Mouse (Mus musculus) c-Kit-positive CD71-negative TER-119-negative erythroid progenitor cells, embryonic 14.5 days (primary cell): ENCODE results near the gene Tspan11.

Experiments
- DNase-seq: peaks from one replicate; pipeline ENCODE4 v3.0.0-alpha.2; 2013; ENCODE audit warnings: low read depth

The Tspan11 gene

GRCm38 (mm10) chr6:127991509-127992176, 104.3 kb downstream of the Tspan11 start:
- DNase-seq = no peak

GRCm38 (mm10) chr6:127992993-127993392, 105.6 kb downstream of the Tspan11 start:
- no peak for DNase-seq

DNA sequence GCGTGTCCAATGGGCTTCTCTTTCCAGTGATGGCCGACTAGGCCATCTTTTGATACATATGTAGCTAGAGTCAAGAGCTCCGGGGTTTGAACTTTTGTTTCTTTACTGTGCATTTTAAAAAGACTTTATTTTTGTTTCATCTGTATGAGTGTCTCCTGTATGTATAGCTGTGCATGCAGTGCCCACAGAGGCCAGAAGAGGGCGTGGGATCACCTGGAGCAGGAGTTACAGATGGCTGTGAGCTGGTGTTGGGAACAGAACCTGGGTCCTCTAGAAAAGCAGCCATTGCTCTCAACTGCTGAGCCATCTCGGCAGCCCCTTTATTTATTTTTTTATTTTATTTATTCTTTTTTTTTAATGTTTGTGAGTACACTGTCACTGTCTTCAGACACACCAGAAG, 109.5 kb downstream of the Tspan11 start:
- DNase-seq = no peak

DNA sequence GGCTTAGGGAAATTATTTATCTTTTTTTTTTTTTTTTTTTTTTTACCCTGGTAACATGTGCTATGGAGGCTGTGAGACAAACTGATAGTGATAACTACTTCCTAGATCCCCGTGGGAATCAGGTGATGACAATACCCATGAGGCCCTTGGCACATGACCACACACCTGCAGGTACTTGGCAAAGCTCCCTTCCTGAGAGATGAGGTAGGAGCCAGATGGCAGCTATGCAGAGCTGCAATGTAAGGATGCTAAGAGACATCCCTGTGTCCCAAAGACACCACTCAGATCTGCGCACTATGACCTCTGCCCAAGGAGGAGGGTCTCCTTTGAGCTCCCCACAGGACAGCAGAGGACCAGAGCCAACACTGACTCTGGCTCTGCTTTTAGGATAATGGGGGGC, 111.7 kb downstream of the Tspan11 start:
- no peak for DNase-seq

DNA sequence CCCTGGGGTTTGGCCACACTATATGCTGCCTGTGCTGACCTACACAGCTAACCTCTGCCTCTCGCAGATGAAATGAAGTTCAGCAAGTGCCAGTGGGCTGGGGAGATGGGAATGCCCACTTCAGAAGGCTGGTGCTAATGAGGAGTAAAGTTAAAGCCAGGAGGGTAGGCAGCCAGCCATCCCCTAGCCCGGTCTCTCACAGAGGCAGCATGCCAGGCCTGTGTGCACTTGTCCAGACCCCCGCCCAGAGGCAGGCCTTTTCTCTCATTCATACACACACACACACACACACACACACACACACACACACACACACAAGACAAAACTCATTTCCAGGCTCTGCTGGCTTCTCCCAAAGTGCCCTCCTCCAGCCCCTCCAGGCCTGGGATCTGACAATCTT, 113.4 kb downstream of the Tspan11 start:
- no peak for DNase-seq

GRCm38 (mm10) chr6:128001587-128001986, 114.2 kb downstream of the Tspan11 start:
- DNase-seq = no peak

- DNase-seq = no peak
Measured at GRCm38 (mm10) chr6:128002104-128002503, 114.7 kb downstream of the Tspan11 start.

GRCm38 (mm10) chr6:128002667-128003066, 115.3 kb downstream of the Tspan11 start:
- no peak for DNase-seq

- no peak for DNase-seq
Measured at GRCm38 (mm10) chr6:128003542-128003941, 116.2 kb downstream of the Tspan11 start.
